Mouse (Mus musculus) heart, postnatal 25 days (tissue): Measurements from ENCODE around the gene Nln. TPM values are rescaled to one million over a fixed set of nuclear protein-coding genes. Genes with fewer than 3 reads are reported as not detected.
A peak's percentile ranks its signal among the peaks of the same experiment; 100 is the strongest.

Experiments
- DNase-seq: peaks from one replicate; pipeline ENCODE4 v3.0.0; 2022; ENCODE audit warnings: low spot score
- intact Hi-C: fragments of 180-260 bp; cut with DNase I; formaldehyde crosslinking; loops from one replicate; pipeline ENCODE4 v1.15.1; 2025
- total RNA-seq, 2 experiments: library from RNA; stranded (reverse); gene quantifications; 2 replicates each; pipeline ENCODE4 v1.2.3; 2021

The Nln gene
- total RNA-seq, 2 experiments from 2014 or later: 11.2 to 11.6 TPM

DNA sequence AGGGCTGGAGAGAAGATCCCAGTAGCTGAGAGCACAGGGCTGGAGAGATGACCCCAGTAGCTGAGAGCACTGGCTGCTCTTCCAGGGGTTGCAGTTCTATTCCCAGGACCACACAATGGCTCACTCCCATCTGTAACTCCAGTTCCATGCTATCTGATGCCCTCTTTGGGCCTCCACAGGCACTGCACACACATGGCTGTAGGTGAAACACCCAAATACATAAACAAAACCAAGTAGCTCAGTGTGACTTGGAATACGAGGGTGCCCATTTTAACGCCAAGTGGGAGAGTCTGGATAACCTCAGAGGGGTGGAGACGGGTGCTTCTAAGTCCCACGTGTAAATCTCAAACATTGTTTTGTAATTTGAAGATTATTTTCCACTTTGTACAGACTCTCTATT lies 9.0 kb downstream of the Nln start:
- intact Hi-C loops: no loop called here
- no peak for DNase-seq

DNA sequence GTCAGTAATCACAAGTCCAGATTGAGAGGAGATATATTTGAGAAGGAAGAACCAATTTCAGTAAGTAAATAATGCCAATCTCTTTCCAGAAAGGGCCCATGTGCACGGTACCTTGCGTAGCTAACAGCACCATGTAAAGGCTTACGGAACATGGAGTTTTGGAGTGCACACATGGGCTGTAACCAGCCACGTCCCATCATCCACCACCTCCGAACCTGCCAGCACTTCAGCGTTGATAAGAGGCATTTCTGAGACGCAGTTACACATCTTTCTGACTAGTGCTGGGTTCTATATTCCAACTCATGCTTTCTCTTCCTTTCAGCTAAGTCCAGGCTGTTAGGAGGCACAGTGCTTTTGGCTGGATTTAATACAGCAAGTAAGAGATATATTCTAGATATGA lies 12.2 kb downstream of the Nln start:
- intact Hi-C loops: no loop called here
- DNase-seq: no peak

GRCm38 (mm10) chr13:104095955-104096354 lies 13.5 kb downstream of the Nln start:
- no peak for DNase-seq
- intact Hi-C loops: no loop called here

- intact Hi-C loops: no loop called here
- no peak for DNase-seq
Observed at GRCm38 (mm10) chr13:104094531-104095385, 14.7 kb downstream of the Nln start.

GRCm38 (mm10) chr13:104091734-104092133 lies 17.7 kb downstream of the Nln start:
- intact Hi-C loops: no loop called here

GRCm38 (mm10) chr13:104089387-104089786 lies 20.0 kb downstream of the Nln start:
- intact Hi-C loops: loop anchor here (5.0 kb wide), 1 partner anchor 387 kb away; no protein-coding TSS in a partner anchor
- DNase-seq: no peak

More at GRCm38 (mm10) chr13:104091734-104092133, 17.7 kb downstream of the Nln start:
- DNase-seq: no peak

DNA sequence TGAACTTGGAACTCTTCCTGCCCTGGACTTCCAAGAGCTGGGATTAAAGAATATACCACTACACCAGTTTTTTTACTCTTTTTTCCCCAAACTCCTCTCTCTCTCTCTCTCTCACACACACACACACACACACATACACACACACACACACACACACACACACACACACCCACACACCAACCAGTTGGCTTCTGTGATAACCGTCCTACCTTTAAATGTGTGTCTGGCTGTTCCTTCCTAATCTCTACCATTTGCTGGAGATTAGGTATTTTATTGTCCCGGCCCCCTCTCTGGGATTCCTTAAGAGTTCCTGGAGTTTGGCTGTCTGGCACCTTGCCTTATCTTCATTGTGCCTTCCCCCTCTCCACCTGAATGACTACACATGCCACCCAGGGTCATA lies 24.8 kb downstream of the Nln start:
- DNase-seq: no peak
- intact Hi-C loops: no loop called here

GRCm38 (mm10) chr13:104082504-104082903 lies 26.9 kb downstream of the Nln start:
- DNase-seq: no peak
- intact Hi-C loops: no loop called here

DNA sequence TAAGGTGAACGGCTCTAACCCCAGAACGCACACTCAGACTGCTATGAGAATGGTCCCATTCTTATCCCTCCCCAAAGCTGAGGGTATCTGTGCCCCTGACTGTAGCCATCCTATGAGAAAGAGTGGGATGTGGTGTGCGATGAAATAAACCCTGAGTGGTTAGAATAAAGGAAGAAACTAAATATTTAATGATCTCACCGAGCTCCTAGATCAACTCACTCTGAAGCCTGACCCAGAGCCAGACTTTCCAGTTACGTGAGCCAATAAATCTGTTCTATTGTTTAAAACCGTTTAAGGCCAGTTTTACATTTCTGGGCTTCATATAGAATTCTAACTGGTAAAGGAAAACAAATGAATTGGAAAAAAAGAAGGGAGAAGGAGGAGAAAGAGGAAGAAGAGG lies 32.4 kb downstream of the Nln start:
- intact Hi-C loops: no loop called here

DNA sequence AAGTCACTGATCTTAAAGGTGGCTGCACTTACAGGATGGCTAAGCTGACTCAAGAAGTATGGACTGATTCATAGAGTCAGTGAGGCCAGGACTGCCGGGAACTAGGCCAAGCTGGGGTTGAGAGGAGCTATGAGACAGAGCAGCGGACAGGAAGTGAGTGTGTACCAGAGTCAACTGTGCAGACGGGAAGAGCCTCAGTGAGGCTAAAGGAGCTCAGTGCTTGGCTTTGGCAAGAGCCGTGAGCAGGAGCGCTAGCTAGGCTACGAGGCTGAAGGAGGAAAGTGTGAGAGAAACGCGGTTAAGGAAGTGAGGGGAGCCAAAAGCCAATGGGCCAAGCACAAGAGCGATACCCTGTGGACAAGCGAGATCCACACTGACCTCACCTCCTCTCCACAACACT lies 34.7 kb downstream of the Nln start:
- intact Hi-C loops: no loop called here
- DNase-seq: peak; percentile 48

More for the DNA sequence above, 32.4 kb downstream of the Nln start:
- no peak for DNase-seq

DNA sequence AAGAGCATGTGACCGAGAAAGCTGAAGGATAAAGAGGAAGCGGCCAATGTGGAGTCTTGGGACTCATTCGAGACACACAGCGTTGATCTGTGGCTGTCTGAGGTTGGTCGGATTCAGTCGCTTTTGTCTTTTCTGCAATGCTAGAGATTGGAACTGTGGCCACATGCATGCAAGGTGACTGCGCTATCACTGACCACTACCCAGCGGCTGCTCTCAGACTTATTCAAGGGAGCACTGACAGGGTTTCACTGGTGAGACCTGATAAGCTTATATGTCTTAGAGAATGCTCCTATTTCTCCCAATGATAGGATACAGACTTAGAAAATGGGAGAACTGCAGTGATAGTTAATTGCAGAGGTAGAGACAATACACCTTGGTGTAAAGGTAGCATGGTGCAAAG lies 35.2 kb downstream of the Nln start:
- no peak for DNase-seq
- intact Hi-C loops: no loop called here

DNA sequence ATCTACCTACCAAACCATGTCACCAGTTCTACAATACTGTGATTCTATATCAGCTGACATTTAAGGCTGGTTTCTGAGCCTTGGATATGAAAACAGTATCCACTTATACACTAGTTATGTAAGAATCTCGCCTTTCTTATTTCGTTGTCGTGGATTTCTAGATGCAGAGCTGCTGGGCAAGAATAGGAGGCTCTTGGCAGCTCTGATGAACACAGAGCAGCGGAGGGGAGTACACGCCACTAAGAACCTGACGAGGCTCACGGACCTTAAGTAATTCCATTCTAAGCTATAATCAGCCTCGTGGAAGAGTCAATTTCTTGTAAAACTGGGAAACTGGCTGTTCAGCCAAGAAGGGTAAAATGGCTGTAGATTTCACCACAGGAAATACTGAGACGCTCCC lies 37.1 kb downstream of the Nln start:
- intact Hi-C loops: no loop called here
- no peak for DNase-seq

- intact Hi-C loops: no loop called here
- DNase-seq: no peak
Observed at GRCm38 (mm10) chr13:104070703-104071102, 38.7 kb downstream of the Nln start.

DNA sequence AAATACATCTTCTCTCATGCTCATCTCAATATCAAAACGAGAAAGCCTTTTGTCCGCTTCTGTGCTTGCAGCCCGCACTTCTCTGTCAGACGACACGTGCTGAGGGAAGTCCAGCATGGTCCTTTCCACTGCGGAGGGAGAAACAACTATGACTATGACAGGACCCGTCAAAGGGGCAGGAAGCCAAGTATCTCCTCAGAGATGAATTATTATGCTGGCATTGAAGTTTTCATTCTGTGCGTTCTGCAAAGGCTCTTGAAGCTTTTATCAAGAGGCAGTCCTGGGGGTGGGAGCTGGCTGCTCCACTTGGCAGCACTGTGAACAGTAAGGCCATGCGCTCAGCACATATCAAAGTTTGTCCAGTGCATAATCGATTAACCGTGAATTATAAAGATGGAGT lies 40.2 kb downstream of the Nln start:
- no peak for DNase-seq
- intact Hi-C loops: no loop called here

DNA sequence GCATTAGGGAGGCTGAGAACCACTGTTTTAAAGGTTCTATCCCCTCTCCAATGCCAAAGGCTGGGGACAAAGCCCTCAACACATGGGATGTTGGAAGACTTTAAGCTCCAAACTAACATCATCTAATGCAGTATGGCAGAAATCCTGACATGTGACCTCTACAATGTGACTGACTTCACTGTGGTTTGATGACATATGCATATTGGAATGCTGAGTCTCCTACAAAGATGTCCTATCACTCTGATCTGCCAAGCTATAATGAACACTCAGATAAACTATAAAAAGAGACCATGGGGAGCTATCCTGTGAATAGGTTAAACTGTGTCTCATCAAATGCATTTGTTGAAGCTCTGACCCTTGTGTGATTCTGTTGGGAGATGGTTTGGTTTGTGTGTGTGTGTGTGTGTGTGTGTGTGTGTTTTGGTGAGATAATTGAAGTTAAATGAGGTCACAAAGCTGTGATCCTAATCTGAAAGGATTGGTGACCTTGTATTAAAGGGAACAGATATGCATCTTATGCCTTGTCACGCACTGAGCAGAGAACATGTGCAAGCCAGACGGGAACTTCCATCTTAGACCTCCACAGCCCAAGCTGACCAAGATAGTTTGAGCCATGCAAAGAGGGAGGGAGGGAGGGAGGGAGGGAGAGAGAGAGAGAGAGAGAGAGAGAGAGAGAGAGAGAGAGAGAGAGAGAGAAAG lies 43.6 kb downstream of the Nln start:
- intact Hi-C loops: no loop called here

GRCm38 (mm10) chr13:104063061-104063460 lies 46.4 kb downstream of the Nln start:
- DNase-seq: no peak
- intact Hi-C loops: no loop called here

More for the DNA sequence above, 43.6 kb downstream of the Nln start:
- DNase-seq: no peak

- no peak for DNase-seq
- intact Hi-C loops: no loop called here
Observed at GRCm38 (mm10) chr13:104061975-104062750, 47.3 kb downstream of the Nln start.

GRCm38 (mm10) chr13:104060231-104060630 lies 49.2 kb downstream of the Nln start:
- DNase-seq: no peak
- intact Hi-C loops: no loop called here

DNA sequence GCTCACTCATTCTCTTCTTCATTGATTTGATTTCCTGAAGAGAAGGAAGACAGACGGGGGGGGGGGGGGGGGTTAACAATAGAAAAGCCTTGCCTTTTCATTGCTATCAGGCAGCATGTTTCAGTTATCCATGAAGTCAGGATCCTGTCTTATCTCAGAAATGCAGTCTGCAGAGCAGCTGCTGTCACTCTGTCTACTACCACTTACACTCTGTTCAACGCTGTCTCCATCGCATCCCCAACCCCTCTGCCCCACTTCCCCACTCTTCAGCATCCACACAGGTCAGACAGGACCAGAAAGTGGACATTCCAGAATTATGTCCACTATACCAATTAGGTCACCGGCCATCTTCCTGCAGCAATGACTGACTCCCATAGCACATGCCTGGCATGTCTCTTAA lies 49.9 kb downstream of the Nln start:
- intact Hi-C loops: no loop called here
- DNase-seq: no peak

DNA sequence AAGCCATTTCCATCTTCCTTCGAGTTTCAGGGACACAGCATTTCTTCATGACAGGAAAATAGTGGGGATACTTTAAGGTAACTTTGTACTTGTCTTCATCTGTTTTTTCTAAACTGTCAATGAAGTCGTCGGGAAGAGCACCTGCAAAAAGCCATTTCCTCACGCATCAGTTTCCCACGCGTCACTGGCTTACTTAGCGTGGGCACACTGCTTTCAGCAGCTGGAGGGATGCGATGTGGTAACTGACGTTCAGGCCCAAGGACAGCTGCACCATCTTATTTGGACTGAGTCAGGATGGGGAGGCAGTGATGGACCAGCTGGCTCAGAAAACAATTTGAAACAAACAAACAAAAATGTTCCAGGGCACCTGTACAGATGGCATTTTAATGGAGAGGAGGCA lies 50.7 kb downstream of the Nln start:
- intact Hi-C loops: no loop called here
- no peak for DNase-seq
